Mouse (Mus musculus): ENCODE measurements at regions not wholly inside any gene's neighbourhood (a gene's known extent, or its start where the extent isn't known, plus 50 kb on each side); places are given as distances from the start of the nearest gene placed in this dataset.

GRCm38 (mm10) chr12:112438206-112438605 is 51.0 kb upstream of the A530016L24Rik start:
- 78% methylated on average over 8 of the region's 8 CpGs for WGBS
- no peak for DNase-seq
- TF ChIP-seq CTCF (IDR thresholded peaks at IDR 0.05; ENCODE audit: insufficient read depth, low read length) (no peak), POLR2A (IDR thresholded peaks at IDR 0.05; ENCODE audit: borderline replicate concordance, extremely low read depth, low read depth, low read length) (no peak)
- no peak overlapping the region for H3K4me3 ChIP-seq (replicated peaks; ENCODE audit: extremely low read depth, low read depth, low read length)
- no peaks in the 10 kb centered on the region for H3K4me1 ChIP-seq (ENCODE audit: control insufficient read depth, insufficient read depth, low read length)
